Mouse (Mus musculus) embryonic facial prominence, embryonic 12.5 days (tissue): ENCODE data around the gene Dpp8. TPM values are rescaled to one million over a fixed set of nuclear protein-coding genes. Genes with fewer than 3 reads are reported as not detected.
"Not testable (repeated sequence)": the region's sequence is repeated elsewhere in the genome, so short reads cannot be mapped to it uniquely, and the experiment has no call there.

Experiments used
- ATAC-seq: fragments of 200-750 bp; cut with Nextera tagmentation; 2 replicates; pipeline ENCODE4 v1.8.0; 2017; ENCODE audit not compliant: insufficient number of reproducible peaks, insufficient read depth, low FRiP score, low TSS enrichment
- H3K27ac ChIP-seq: fragments of 300-500 bp; sonication (generic); 2 replicates; pipeline ENCODE4 v1.5.1; 2016; ENCODE audit warnings: mild to moderate bottlenecking
- H3K27me3 ChIP-seq: fragments of 300-500 bp; sonication (generic); 2 replicates; pipeline ENCODE4 v1.6.1; 2016; ENCODE audit warnings: mild to moderate bottlenecking, moderate library complexity
- H3K36me3 ChIP-seq: fragments of 300-500 bp; sonication (generic); 2 replicates; pipeline ENCODE4 v1.6.1; 2016; ENCODE audit warnings: mild to moderate bottlenecking
- H3K4me1 ChIP-seq: fragments of 300-500 bp; sonication (generic); 2 replicates; pipeline ENCODE4 v1.6.1; 2016
- H3K4me2 ChIP-seq: fragments of 300-500 bp; sonication (generic); replicated peaks from 2 replicates; pipeline ENCODE4 v1.6.1; 2016; ENCODE audit warnings: mild to moderate bottlenecking, moderate library complexity
- H3K4me3 ChIP-seq: fragments of 300-500 bp; sonication (generic); 2 replicates; pipeline ENCODE4 v1.5.1; 2016; ENCODE audit warnings: mild to moderate bottlenecking
- H3K9ac ChIP-seq: fragments of 300-500 bp; sonication (generic); 2 replicates; pipeline ENCODE4 v1.6.1; 2016; ENCODE audit warnings: mild to moderate bottlenecking, moderate library complexity
- H3K9me3 ChIP-seq: fragments of 300-500 bp; sonication (generic); 2 replicates; pipeline ENCODE4 v1.6.1; 2016; ENCODE audit warnings: mild to moderate bottlenecking, moderate library complexity
- WGBS: fragments of 180-500 bp; shearing (Covaris S2); methylation state at CpG from one replicate; pipeline ENCODE4 v1.1.7; 2016; 5-methylcytosine and 5-hydroxymethylcytosine counted together
- polyA plus RNA-seq: library from polyadenylated mRNA; unstranded; fragments of >200 nt; fragmentation: Nextera tagmentation; extraction: Ambion mirVana; gene quantifications from 2 replicates; pipeline ENCODE4 v1.2.1, GENCODE M21; 2016

The Dpp8 gene
- polyA plus RNA-seq, result 44.9 and 48.2 TPM in 2 replicates

GRCm38 (mm10) chr9:65032269-65033108 lies at the start of gene Dpp8:
TSS of gene Dpp8 (plus strand) at chr9:65032414.
- peak within 1 kb of the TSS; percentile 94 for H3K4me3 ChIP-seq
- ATAC-seq, result peak; percentile 89
- H3K9me3 ChIP-seq, result no peaks in the 10 kb centered on the region
- H3K27ac ChIP-seq, result peak within 1 kb of the TSS; percentile 82
- 0 out of 2 replicates have a peak, but pooled peaks cover 8% of the 10 kb centered on the region for H3K36me3 ChIP-seq
- no peaks in the 10 kb centered on the region for H3K27me3 ChIP-seq
- peaks cover 8% of the 10 kb centered on the region; the same call in 1 of the 2 replicates for H3K4me1 ChIP-seq
- WGBS, result under 1% methylated on average over 76 of the region's 85 CpGs
- peak within 1 kb of the TSS; percentile 93 for H3K4me2 ChIP-seq
- H3K9ac ChIP-seq, result peak within 1 kb of the TSS; percentile 92

- H3K27me3 ChIP-seq, result no peaks in the 10 kb centered on the region
- H3K4me3 ChIP-seq, result no peak overlapping the region
- H3K9me3 ChIP-seq, result no peaks in the 10 kb centered on the region
- H3K9ac ChIP-seq, result no peak overlapping the region
- H3K4me2 ChIP-seq, result no peak overlapping the region
- ATAC-seq, result no peak
- H3K27ac ChIP-seq, result no peak overlapping the region
- H3K4me1 ChIP-seq, result no peaks in the 10 kb centered on the region
- H3K36me3 ChIP-seq, result peaks cover 91% of the 10 kb centered on the region
- WGBS, result 81% methylated on average over 8 of the region's 8 CpGs
Measured at GRCm38 (mm10) chr9:64985037-64985794, 47.0 kb upstream of the Dpp8 start.

- H3K36me3 ChIP-seq, result peaks cover 91% of the 10 kb centered on the region
- no peaks in the 10 kb centered on the region for H3K9me3 ChIP-seq
- H3K9ac ChIP-seq, result no peak overlapping the region
- no peak overlapping the region for H3K4me2 ChIP-seq
- no peak overlapping the region for H3K4me3 ChIP-seq
- no peak for ATAC-seq
- 87% methylated on average over 9 of the region's 9 CpGs for WGBS
- H3K27me3 ChIP-seq, result no peaks in the 10 kb centered on the region
- no peak overlapping the region for H3K27ac ChIP-seq
- no peaks in the 10 kb centered on the region for H3K4me1 ChIP-seq
Measured at GRCm38 (mm10) chr9:64985807-64986206, 46.4 kb upstream of the Dpp8 start.

- no peak overlapping the region for H3K9ac ChIP-seq
- no peaks in the 10 kb centered on the region for H3K9me3 ChIP-seq
- no peak overlapping the region for H3K4me3 ChIP-seq
- 97% methylated on average over 2 of the region's 2 CpGs for WGBS
- no peaks in the 10 kb centered on the region for H3K27me3 ChIP-seq
- no peak for ATAC-seq
- H3K4me1 ChIP-seq, result no peaks in the 10 kb centered on the region
- H3K27ac ChIP-seq, result no peak overlapping the region
- H3K36me3 ChIP-seq, result peaks cover 86% of the 10 kb centered on the region
- H3K4me2 ChIP-seq, result no peak overlapping the region
Measured at GRCm38 (mm10) chr9:64987651-64988050, 44.6 kb upstream of the Dpp8 start.

GRCm38 (mm10) chr9:64988443-64988842 lies 43.8 kb upstream of the Dpp8 start:
- no peak overlapping the region for H3K4me2 ChIP-seq
- no peaks in the 10 kb centered on the region for H3K4me1 ChIP-seq
- H3K9me3 ChIP-seq, result no peaks in the 10 kb centered on the region
- H3K4me3 ChIP-seq, result no peak overlapping the region
- no peak overlapping the region for H3K27ac ChIP-seq
- no peak overlapping the region for H3K9ac ChIP-seq
- WGBS, result 93% methylated on average over 6 of the region's 6 CpGs
- peaks cover 86% of the 10 kb centered on the region for H3K36me3 ChIP-seq
- no peaks in the 10 kb centered on the region for H3K27me3 ChIP-seq
- ATAC-seq, result no peak

- WGBS, result 84% methylated on average over 7 of the region's 7 CpGs
- Histone ChIP-seq H3K4me1 (no peaks in the 10 kb centered on the region), H3K9me3 (no peaks in the 10 kb centered on the region), H3K4me2 (no peak overlapping the region), H3K4me3 (no peak overlapping the region), H3K9ac (no peak overlapping the region), H3K27me3 (no peaks in the 10 kb centered on the region), H3K27ac (no peak overlapping the region), H3K36me3 (peaks cover 77% of the 10 kb centered on the region)
- ATAC-seq, result no peak
Measured at GRCm38 (mm10) chr9:64990291-64990690, 41.9 kb upstream of the Dpp8 start.

GRCm38 (mm10) chr9:64995464-64995863 lies 36.8 kb upstream of the Dpp8 start:
- H3K36me3 ChIP-seq, result peaks cover 65% of the 10 kb centered on the region
- not testable (repeated sequence) for H3K27ac ChIP-seq, ATAC-seq, H3K9me3 ChIP-seq, H3K4me2 ChIP-seq, H3K4me3 ChIP-seq, H3K4me1 ChIP-seq, H3K27me3 ChIP-seq, H3K9ac ChIP-seq
- 93% methylated on average over 1 of the region's 1 CpGs for WGBS

GRCm38 (mm10) chr9:65001481-65001880 lies 30.7 kb upstream of the Dpp8 start:
- H3K4me1 ChIP-seq, result no peaks in the 10 kb centered on the region
- H3K27ac ChIP-seq, result no peak overlapping the region
- no peaks in the 10 kb centered on the region for H3K27me3 ChIP-seq
- H3K4me2 ChIP-seq, result no peak overlapping the region
- no peak for ATAC-seq
- H3K36me3 ChIP-seq, result peaks cover 69% of the 10 kb centered on the region
- no peak overlapping the region for H3K4me3 ChIP-seq
- WGBS, result 64% methylated on average over 4 of the region's 4 CpGs
- no peak overlapping the region for H3K9ac ChIP-seq
- H3K9me3 ChIP-seq, result no peaks in the 10 kb centered on the region

- H3K27ac ChIP-seq, result no peak overlapping the region
- H3K4me2 ChIP-seq, result no peak overlapping the region
- 97% methylated on average over 8 of the region's 8 CpGs for WGBS
- peaks cover 57% of the 10 kb centered on the region for H3K36me3 ChIP-seq
- H3K27me3 ChIP-seq, result no peaks in the 10 kb centered on the region
- H3K4me3 ChIP-seq, result no peak overlapping the region
- H3K9ac ChIP-seq, result no peak overlapping the region
- no peaks in the 10 kb centered on the region for H3K4me1 ChIP-seq
- no peaks in the 10 kb centered on the region for H3K9me3 ChIP-seq
- ATAC-seq, result no peak
Measured at GRCm38 (mm10) chr9:65005737-65006136, 26.5 kb upstream of the Dpp8 start.

- 87% methylated on average over 8 of the region's 8 CpGs for WGBS
- Histone ChIP-seq H3K9ac (no peak overlapping the region), H3K27ac (no peak overlapping the region), H3K9me3 (no peaks in the 10 kb centered on the region), H3K4me3 (no peak overlapping the region), H3K4me1 (no peaks in the 10 kb centered on the region), H3K27me3 (no peaks in the 10 kb centered on the region), H3K36me3 (peaks cover 24% of the 10 kb centered on the region), H3K4me2 (no peak overlapping the region)
- no peak for ATAC-seq
Measured at GRCm38 (mm10) chr9:65010632-65011031, 21.6 kb upstream of the Dpp8 start.

- H3K9me3 ChIP-seq, result no peaks in the 10 kb centered on the region
- no peaks in the 10 kb centered on the region for H3K27me3 ChIP-seq
- no peaks in the 10 kb centered on the region for H3K4me1 ChIP-seq
- WGBS, result 58% methylated on average over 6 of the region's 6 CpGs
- no peak overlapping the region for H3K4me2 ChIP-seq
- H3K4me3 ChIP-seq, result no peak overlapping the region
- no peak for ATAC-seq
- no peak overlapping the region for H3K9ac ChIP-seq
- no peak overlapping the region for H3K27ac ChIP-seq
- H3K36me3 ChIP-seq, result peaks cover 18% of the 10 kb centered on the region
Measured at GRCm38 (mm10) chr9:65011304-65011703, 20.9 kb upstream of the Dpp8 start.
